In genomic region chr3:127705139-127705514, GRCm38 (mm10) we compare ENCODE assay signal across 9 mouse cellular contexts.
DNase-seq lines count a peak whose midpoint lies in the region; ATAC-seq and TF ChIP-seq lines count a peak whose summit lies in the region.
"Had no signal": no experiment of that assay in that cellular context is flagged by ENCODE, and none has a peak within 500 bp of the region (broad histone marks: within the 10 kb centered on the region; RNA-seq: fewer than 3 reads in every experiment).

No protein-coding gene starts in this region.

- H3K9ac ChIP-seq in lung, embryonic 15.5 days: no peak overlapping the region
- no peak overlapping the region; the same call in 1 of the 2 replicates for H3K9ac ChIP-seq in forebrain, embryonic 14.5 days (ENCODE audit: low read length)
- H3K9ac ChIP-seq in intestine, postnatal 0 days (ENCODE audit: low read depth, low read length): no peak overlapping the region
- no peak overlapping the region for H3K9ac ChIP-seq in stomach, embryonic 14.5 days (replicated peaks; ENCODE audit: low read depth, low read length)

- peak overlapping the region; percentile 40 for H3K4me2 ChIP-seq in lung, embryonic 15.5 days
- peak overlapping the region; percentile 47 for H3K4me2 ChIP-seq in forebrain, embryonic 14.5 days (ENCODE audit: low read length)
- H3K4me2 ChIP-seq in intestine, postnatal 0 days (replicated peaks; ENCODE audit: low read depth): peak overlapping the region; percentile 44; the same call in 1 of the 2 replicates
- peak overlapping the region; percentile 43 for H3K4me2 ChIP-seq in stomach, embryonic 14.5 days (replicated peaks; ENCODE audit: low read depth, low read length)

- peaks cover 7% of the 10 kb centered on the region; the same call in 1 of the 2 replicates for H3K4me1 ChIP-seq in lung, embryonic 15.5 days
- peaks cover 20% of the 10 kb centered on the region for H3K4me1 ChIP-seq in forebrain, embryonic 14.5 days (ENCODE audit: control insufficient read depth, insufficient read depth, low read length)
- H3K4me1 ChIP-seq in intestine, postnatal 0 days (replicated peaks; ENCODE audit: control insufficient read depth, insufficient read depth, low read length): no peaks in the 10 kb centered on the region
- H3K4me1 ChIP-seq in stomach, embryonic 14.5 days (ENCODE audit: control insufficient read depth, insufficient read depth, low read length): 0 out of 2 replicates have a peak, but pooled peaks cover 7% of the 10 kb centered on the region

- 0 out of 2 replicates have a peak overlapping the region, but pooled peaks have one; percentile 7 for H3K4me3 ChIP-seq in lung, embryonic 15.5 days
- peak overlapping the region; percentile 15 for H3K4me3 ChIP-seq in forebrain, embryonic 14.5 days (ENCODE audit: low read depth, low read length)
- H3K4me3 ChIP-seq in intestine, postnatal 0 days (ENCODE audit: low read depth, low read length): no peak overlapping the region
- peak overlapping the region; percentile 11; the same call in 1 of the 2 replicates for H3K4me3 ChIP-seq in stomach, embryonic 14.5 days (ENCODE audit: low read depth, low read length)

- WGBS in lung, embryonic 15.5 days: 60% methylated on average over 11 of the region's 11 CpGs
- WGBS in forebrain, embryonic 14.5 days: 28% methylated on average over 11 of the region's 11 CpGs
- 74% methylated on average over 11 of the region's 11 CpGs for WGBS in intestine, postnatal 0 days
- 55% methylated on average over 11 of the region's 11 CpGs for WGBS in stomach, embryonic 14.5 days

- H3K9me3 ChIP-seq in lung, embryonic 15.5 days: no peaks in the 10 kb centered on the region
- H3K9me3 ChIP-seq in forebrain, embryonic 14.5 days (replicated peaks; ENCODE audit: control insufficient read depth, low read length): 0 out of 2 replicates have a peak, but pooled peaks cover 2% of the 10 kb centered on the region
- no peaks in the 10 kb centered on the region for H3K9me3 ChIP-seq in intestine, postnatal 0 days (ENCODE audit: control insufficient read depth)
- H3K9me3 ChIP-seq in stomach, embryonic 14.5 days (ENCODE audit: control insufficient read depth, low read depth, low read length): no peaks in the 10 kb centered on the region

- H3K27me3 ChIP-seq in lung, embryonic 15.5 days: no peaks in the 10 kb centered on the region
- peaks cover 9% of the 10 kb centered on the region for H3K27me3 ChIP-seq in forebrain, embryonic 14.5 days (replicated peaks; ENCODE audit: control insufficient read depth, insufficient read depth, low read length)
- H3K27me3 ChIP-seq in intestine, postnatal 0 days (replicated peaks; ENCODE audit: control insufficient read depth, insufficient read depth, low read length): no peaks in the 10 kb centered on the region
- H3K27me3 ChIP-seq in stomach, embryonic 14.5 days (ENCODE audit: control insufficient read depth, insufficient read depth, low read length): no peaks in the 10 kb centered on the region

- H3K36me3 ChIP-seq in lung, embryonic 15.5 days: no peaks in the 10 kb centered on the region
- H3K36me3 ChIP-seq in forebrain, embryonic 14.5 days (ENCODE audit: control insufficient read depth, insufficient read depth, low read length): no peaks in the 10 kb centered on the region
- no peaks in the 10 kb centered on the region for H3K36me3 ChIP-seq in intestine, postnatal 0 days (ENCODE audit: control insufficient read depth, insufficient read depth)
- H3K36me3 ChIP-seq in stomach, embryonic 14.5 days (ENCODE audit: control insufficient read depth, insufficient read depth, low read length): no peaks in the 10 kb centered on the region

- H3K27ac ChIP-seq in lung, embryonic 15.5 days: 0 out of 2 replicates have a peak overlapping the region, but pooled peaks have one; percentile 16
- peak overlapping the region; percentile 88 for H3K27ac ChIP-seq in forebrain, embryonic 14.5 days (ENCODE audit: low read depth, low read length)
- H3K27ac ChIP-seq in intestine, postnatal 0 days (ENCODE audit: low read depth, low read length): no peak overlapping the region
- no peak overlapping the region for H3K27ac ChIP-seq in stomach, embryonic 14.5 days (ENCODE audit: low read length)
- H3K27ac ChIP-seq: macrophage had no signal

- ATAC-seq in lung, embryonic 15.5 days (ENCODE audit: borderline replicate concordance, extremely low read depth, low FRiP score, low TSS enrichment): no peak
- ATAC-seq in forebrain, embryonic 14.5 days: peak; percentile 10
- ATAC-seq in intestine, postnatal 0 days: no peak
- no peak for ATAC-seq in stomach, embryonic 14.5 days (ENCODE audit: insufficient number of reproducible peaks, insufficient read depth, low FRiP score, low read depth)

- no peak for DNase-seq in lung, postnatal 14 days
- DNase-seq in forebrain, embryonic 14.5 days (ENCODE audit: low spot score): no peak
- DNase-seq in adrenal gland, postnatal 10 days: no peak
- no peak for DNase-seq in ovary, postnatal 10 days (ENCODE audit: low spot score)
- DNase-seq in cerebellum, postnatal 4 days (ENCODE audit: low spot score in 2 of 2): no peak

- no peak for TF ChIP-seq CTCF in intestine, postnatal 0 days (IDR thresholded peaks at IDR 0.05; ENCODE audit: low read depth)

Comparison
In these comparisons a context has a peak if more than half of its experiments do, and no peak if none do; other contexts are left out.
1. H3K27ac ChIP-seq: peak in lung, embryonic 15.5 days (single experiment) and forebrain, embryonic 14.5 days (single experiment); none in intestine, postnatal 0 days (single experiment) and stomach, embryonic 14.5 days (single experiment).
2. Peak in every context shown above with its lines, with median percentiles within 50 percentile points of each other: H3K4me2 ChIP-seq.